Mouse (Mus musculus) kidney, postnatal 4 days (tissue): ENCODE measurements around the gene Ly6g5c.

Experiments
- DNase-seq, 2 experiments: peaks; one replicate each; pipeline ENCODE4 v3.0.0; 2021; ENCODE audit warnings: mixed read lengths in 2 of 2

Gene Ly6g5c

GRCm38 (mm10) chr17:35108097-35108496, at the start of gene Ly6g5c:
TSS of gene Ly6g5c (plus strand) at chr17:35108279.
- DNase-seq: no peak

- no peak for DNase-seq
Measured at GRCm38 (mm10) chr17:35058316-35058715, 49.8 kb upstream of the Ly6g5c start.

- DNase-seq: peak; percentile 97 to 98
Measured at GRCm38 (mm10) chr17:35058911-35059892, 48.9 kb upstream of the Ly6g5c start, which contains the start of gene Ddah2. TSS of gene Ddah2 (plus strand) at chr17:35059035.

- peak in 1 of 2 experiments; percentile 17 for DNase-seq
Measured at GRCm38 (mm10) chr17:35060071-35060470, 48.0 kb upstream of the Ly6g5c start.

- DNase-seq: peak; percentile 64 to 74
Measured at GRCm38 (mm10) chr17:35060737-35061297, 47.3 kb upstream of the Ly6g5c start.

GRCm38 (mm10) chr17:35061299-35061698, 46.8 kb upstream of the Ly6g5c start:
- DNase-seq: no peak

- DNase-seq: no peak
Measured at GRCm38 (mm10) chr17:35063466-35063865, 44.6 kb upstream of the Ly6g5c start.

- DNase-seq: peak in 1 of 2 experiments; percentile 38
Measured at GRCm38 (mm10) chr17:35064378-35064877, 43.7 kb upstream of the Ly6g5c start.

- peak; percentile 77 to 87 for DNase-seq
Measured at GRCm38 (mm10) chr17:35064951-35065947, 42.8 kb upstream of the Ly6g5c start, which contains the start of gene Ly6g6c. TSS of gene Ly6g6c (plus strand) at chr17:35065388.

GRCm38 (mm10) chr17:35066084-35066483, 42.0 kb upstream of the Ly6g5c start, which contains the start of gene Mpig6b:
TSS of gene Mpig6b (minus strand) at chr17:35066184.
- DNase-seq: no peak

GRCm38 (mm10) chr17:35068213-35068914, 39.7 kb upstream of the Ly6g5c start:
- DNase-seq: no peak

GRCm38 (mm10) chr17:35070556-35071229, 37.4 kb upstream of the Ly6g5c start:
- DNase-seq: no peak

GRCm38 (mm10) chr17:35071454-35071853, 36.6 kb upstream of the Ly6g5c start:
- no peak for DNase-seq

- DNase-seq: no peak
Measured at GRCm38 (mm10) chr17:35074097-35074496, 34.0 kb upstream of the Ly6g5c start.

GRCm38 (mm10) chr17:35076507-35077176, 31.4 kb upstream of the Ly6g5c start, which contains the start of gene Ly6g6e:
TSS of gene Ly6g6e (plus strand) at chr17:35076902.
- DNase-seq: no peak

- DNase-seq: peak in 1 of 2 experiments; percentile 39
Measured at GRCm38 (mm10) chr17:35077285-35077684, 30.8 kb upstream of the Ly6g5c start.

GRCm38 (mm10) chr17:35077786-35078233, 30.3 kb upstream of the Ly6g5c start, which contains the start of gene Ly6g6d:
TSS of gene Ly6g6d (minus strand) at chr17:35078065.
- peak; percentile 76 to 86 for DNase-seq

GRCm38 (mm10) chr17:35079778-35080177, 28.3 kb upstream of the Ly6g5c start:
- DNase-seq: no peak

GRCm38 (mm10) chr17:35080248-35080647, 27.8 kb upstream of the Ly6g5c start:
- DNase-seq: no peak

- no peak for DNase-seq
Measured at GRCm38 (mm10) chr17:35080710-35081109, 27.4 kb upstream of the Ly6g5c start.
